Mouse (Mus musculus) limb, embryonic 14.5 days (tissue): Measurements from ENCODE around the gene Wls. TPM values are rescaled to one million over a fixed set of nuclear protein-coding genes. Genes with fewer than 3 reads are reported as not detected.

Experiments
- ATAC-seq: fragments of 200-750 bp; cut with Nextera tagmentation; 2 replicates; pipeline ENCODE4 v1.8.0; 2017; ENCODE audit warnings: low read depth, moderate number of reproducible peaks, moderate TSS enrichment; ENCODE audit not compliant: low FRiP score
- DNase-seq: peaks from one replicate; pipeline ENCODE4 v3.0.0-alpha.2; 2015; ENCODE audit warnings: low spot score
- H3K27ac ChIP-seq: fragments of 300-500 bp; sonication (generic); replicated peaks from 2 replicates; pipeline ENCODE4 v1.5.1; 2014; ENCODE audit warnings: low read depth, mild to moderate bottlenecking, low read length, moderate library complexity, mixed read lengths
- H3K27me3 ChIP-seq: fragments of 300-500 bp; sonication (generic); 2 replicates; pipeline ENCODE4 v1.6.1; 2014; ENCODE audit warnings: low read length, mixed read lengths; ENCODE audit not compliant: control insufficient read depth, insufficient read depth
- H3K36me3 ChIP-seq: fragments of 300-500 bp; sonication (generic); 2 replicates; pipeline ENCODE4 v1.6.1; 2014; ENCODE audit warnings: mild to moderate bottlenecking, low read length, moderate library complexity, mixed read lengths; ENCODE audit not compliant: control insufficient read depth, insufficient read depth
- H3K4me1 ChIP-seq: fragments of 300-500 bp; sonication (generic); 2 replicates; pipeline ENCODE4 v1.6.1; 2014; ENCODE audit warnings: antibody characterized with exemption, low read length, mixed read lengths; ENCODE audit not compliant: control insufficient read depth, insufficient read depth
- H3K4me2 ChIP-seq: fragments of 300-500 bp; sonication (generic); replicated peaks from 2 replicates; pipeline ENCODE4 v1.6.1; 2014; ENCODE audit warnings: low read depth, mild to moderate bottlenecking, low read length, moderate library complexity; ENCODE audit not compliant: severe bottlenecking
- H3K4me3 ChIP-seq: fragments of 300-500 bp; sonication (generic); replicated peaks from 2 replicates; pipeline ENCODE4 v1.5.1; 2014; ENCODE audit warnings: low read length
- H3K9ac ChIP-seq: fragments of 300-500 bp; sonication (generic); 2 replicates; pipeline ENCODE4 v1.6.1; 2014; ENCODE audit warnings: mild to moderate bottlenecking, low read depth, low read length, moderate library complexity; ENCODE audit not compliant: severe bottlenecking
- H3K9me3 ChIP-seq: fragments of 300-500 bp; sonication (generic); 2 replicates; pipeline ENCODE4 v1.6.1; 2016; ENCODE audit warnings: low read length; ENCODE audit not compliant: control insufficient read depth
- POLR2A ChIP-seq: fragments of 200-500 bp; IDR thresholded peaks from 2 replicates; pipeline ENCODE4 v1.8.0; 2012; ENCODE audit warnings: inconsistent platforms, mild to moderate bottlenecking, moderate library complexity, borderline replicate concordance; ENCODE audit not compliant: insufficient read depth, insufficient read length; ENCODE audit errors: extremely low read depth
- WGBS: fragments of 180-500 bp; shearing (Covaris S2); extraction: QIAGEN DNeasy Blood & Tissue Kit; methylation state at CpG from one replicate; pipeline ENCODE4 v1.1.7; 2014; 5-methylcytosine and 5-hydroxymethylcytosine counted together
- polyA plus RNA-seq, 2 experiments: library from polyadenylated mRNA; depleted of rRNA in 1 of 2; stranded (reverse) in 1 of 2; unstranded in 1 of 2; fragments of >200 nt; fragmentation: Nextera tagmentation in 1 of 2; extraction: Ambion mirVana in 1 of 2; gene quantifications; 2 replicates each; pipeline versions ENCODE4 v1.2.1 to v1.2.3; 2012 to 2014

Wls gene
- polyA plus RNA-seq, 2 experiments: 105 to 185 TPM

DNA sequence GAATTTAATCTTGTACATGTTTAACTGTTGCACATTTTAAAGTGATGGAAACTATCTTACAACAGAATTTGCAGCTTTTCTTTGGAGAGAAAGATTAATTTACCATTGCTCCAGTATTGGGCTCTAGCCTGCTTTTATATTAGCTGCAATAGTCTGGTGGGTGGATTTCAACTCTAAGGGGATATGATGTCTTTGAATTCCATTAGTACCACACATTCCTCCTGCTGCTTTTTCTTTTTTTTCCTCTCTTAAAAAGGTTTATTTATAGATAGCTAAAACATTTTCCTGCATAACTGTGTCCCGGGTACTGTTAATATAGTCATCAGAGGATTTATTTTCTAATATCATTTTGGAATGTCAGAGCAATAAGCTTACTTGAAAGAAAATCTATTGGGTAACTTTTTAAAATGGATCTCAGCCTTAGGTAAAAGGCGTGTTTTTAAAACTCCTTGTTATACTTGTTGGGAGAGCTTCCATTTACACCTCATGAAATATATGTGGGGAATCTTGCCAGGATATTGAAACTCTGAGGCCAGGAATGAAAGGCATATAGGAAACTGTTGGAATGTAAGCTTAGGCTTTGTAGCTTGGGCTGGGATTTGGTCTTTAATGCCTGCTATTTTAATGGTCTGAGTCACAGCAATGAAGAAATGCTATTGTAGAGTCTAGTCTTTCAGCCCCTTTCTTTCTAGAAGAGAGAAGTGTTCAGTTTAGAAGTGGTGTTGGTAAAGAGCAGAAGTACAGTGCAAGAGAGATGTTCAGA lies 78.0 kb downstream of the Wls start:
- Histone ChIP-seq H3K27me3 (no peaks in the 10 kb centered on the region), H3K36me3 (peaks cover 35% of the 10 kb centered on the region), H3K4me1 (peaks cover 11% of the 10 kb centered on the region; the same call in 1 of the 2 replicates), H3K9me3 (no peaks in the 10 kb centered on the region), H3K27ac (peak overlapping the region; percentile 48), H3K4me2 (no peak overlapping the region), H3K9ac (no peak overlapping the region), H3K4me3 (no peak overlapping the region)
- WGBS: 44% methylated on average over 2 of the region's 2 CpGs
- ATAC-seq (peak; percentile 68), DNase-seq (peak; percentile 54)
- no peak for TF ChIP-seq POLR2A

Other genes with a start within 250 kb of the Wls start
- not detected in 2 replicates for gene Rpe65, start 240.5 kb upstream of the Wls start, polyA plus RNA-seq (2012; rRNA removed)
- gene Rpe65, start 240.5 kb upstream of the Wls start, polyA plus RNA-seq (2014; fragmentation: Nextera tagmentation; extraction: Ambion mirVana): not detected in 2 replicates